Mouse (Mus musculus): ENCODE measurements around the gene Fas.

The Fas gene

DNA sequence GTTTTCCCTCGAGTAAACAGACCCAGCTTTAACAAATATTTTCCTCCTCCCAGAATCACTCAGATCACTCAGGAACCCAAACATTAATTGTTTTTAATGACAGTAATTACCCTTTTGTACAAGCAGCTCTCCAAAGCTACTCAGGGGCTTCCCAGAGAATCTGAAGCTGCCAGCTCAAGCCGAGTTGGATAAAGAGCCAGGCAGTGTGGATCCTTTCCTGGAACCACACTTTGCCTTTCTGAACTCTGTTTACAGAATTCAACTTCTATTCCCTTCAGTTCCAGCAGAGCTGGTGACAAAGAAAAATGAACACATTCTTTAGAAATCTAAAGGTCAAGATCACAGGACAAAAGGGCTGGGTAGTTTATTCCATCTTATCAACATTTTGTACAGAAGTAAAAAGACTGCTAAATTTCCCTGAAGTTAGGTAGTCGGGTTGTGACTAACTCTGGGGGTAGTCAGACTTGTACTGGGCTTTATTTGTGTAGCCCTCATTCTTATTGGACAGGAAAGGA lies 62.9 kb downstream of the Fas start:
- in situ Hi-C loops (cut with MboI), result no loop called here

DNA sequence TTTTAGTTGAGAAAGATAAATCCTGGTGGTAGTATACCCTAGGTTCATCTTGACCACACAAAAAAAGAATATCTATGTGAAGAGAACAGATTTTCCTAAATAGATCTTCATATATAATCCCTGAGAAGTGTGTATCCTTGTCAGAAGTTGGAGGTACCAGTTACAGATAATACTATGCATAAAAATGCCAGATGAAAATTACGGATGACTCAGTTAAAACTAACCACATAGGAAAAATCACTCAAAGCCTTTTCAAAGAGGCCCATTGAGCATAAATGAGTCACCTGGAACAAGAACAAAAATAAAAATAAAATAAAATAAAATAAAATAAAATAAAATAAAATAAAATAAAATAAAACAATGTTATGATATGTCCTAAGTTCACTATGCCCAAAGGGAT lies 72.2 kb downstream of the Fas start:
- in situ Hi-C loops (cut with MboI), result no loop called here

DNA sequence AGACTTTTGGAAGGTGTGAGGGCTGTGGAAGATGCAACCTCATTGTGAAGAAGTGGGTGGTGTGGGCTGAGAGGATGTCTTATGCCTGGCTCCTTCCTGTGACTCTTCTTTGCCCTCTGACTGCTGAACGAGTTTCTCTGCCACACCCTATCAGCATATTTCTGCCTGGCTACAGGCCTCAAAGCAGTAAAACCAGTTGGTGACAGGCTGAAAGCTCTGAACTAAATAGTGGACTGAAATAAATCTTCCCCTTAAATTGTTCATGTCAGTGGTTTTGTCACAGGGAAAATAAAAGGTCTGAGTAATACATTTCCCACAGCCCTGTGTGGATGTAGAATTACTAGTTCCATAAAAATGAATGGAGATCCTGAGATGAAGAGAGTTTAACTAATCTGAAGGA lies 79.1 kb downstream of the Fas start:
- in situ Hi-C loops (cut with MboI), result no loop called here

DNA sequence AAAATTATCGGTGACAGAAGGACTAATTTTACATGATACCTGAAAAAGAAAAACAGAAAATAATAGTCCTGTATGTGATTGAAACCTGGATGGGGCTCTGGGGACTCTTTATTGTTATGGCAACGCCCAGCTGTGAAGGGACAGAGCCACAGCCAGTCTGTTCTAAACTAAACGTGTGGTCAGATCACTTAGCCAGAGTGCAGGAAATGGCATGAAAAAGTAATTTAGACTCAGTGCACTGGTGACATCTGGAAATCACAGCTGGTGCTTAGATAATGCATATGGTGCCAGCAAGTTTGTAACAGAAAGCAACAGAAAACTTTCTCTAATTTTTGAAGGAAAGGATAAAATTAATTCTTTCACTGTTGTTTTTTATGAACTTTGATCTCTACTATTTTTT lies 79.9 kb downstream of the Fas start:
- in situ Hi-C loops (cut with MboI), result no loop called here

Data from mature B cell (primary cell).